Mouse (Mus musculus) myocyte (in vitro differentiated cells): ENCODE results near the gene Atp5j2.

Source experiments
- CEBPB ChIP-seq: IDR thresholded peaks from 2 replicates; pipeline ENCODE4 v1.6.1; 2011; ENCODE audit warnings: mild to moderate bottlenecking, moderate library complexity; ENCODE audit not compliant: poor library complexity, insufficient read depth, severe bottlenecking
- E2F4 ChIP-seq: IDR thresholded peaks from one replicate; pipeline ENCODE4 v1.6.1; 2011; ENCODE audit warnings: mild to moderate bottlenecking, control low read depth, moderate library complexity; ENCODE audit not compliant: insufficient read depth
- MAX ChIP-seq: IDR thresholded peaks from one replicate; pipeline ENCODE4 v1.6.1; 2011; ENCODE audit warnings: low read depth, mild to moderate bottlenecking, control low read depth
- MYOD1 ChIP-seq, 3 experiments: IDR thresholded peaks; one replicate each; pipeline ENCODE4 v1.6.1; 2011; ENCODE audit warnings: control low read depth in 2 of 3, low read depth in 2 of 3, mild to moderate bottlenecking in 2 of 3, moderate library complexity in 1 of 3; ENCODE audit not compliant: insufficient read length in 2 of 3, control insufficient read depth in 1 of 3
- MYOG ChIP-seq, 3 experiments: IDR thresholded peaks; one replicate each; pipeline ENCODE4 v1.6.1; 2011; ENCODE audit warnings: control low read depth in 2 of 3, low read depth in 2 of 3, mild to moderate bottlenecking in 2 of 3; ENCODE audit not compliant: insufficient read length in 2 of 3, control insufficient read depth in 1 of 3, insufficient read depth in 1 of 3
- POLR2A ChIP-seq: IDR thresholded peaks from one replicate; pipeline ENCODE4 v1.6.1; 2011; ENCODE audit warnings: low read depth, mild to moderate bottlenecking, control low read depth, moderate library complexity; ENCODE audit not compliant: insufficient read length
- POLR2AphosphoS2 ChIP-seq: IDR thresholded peaks from one replicate; pipeline ENCODE4 v1.6.1; 2011; ENCODE audit warnings: low read depth, control low read depth; ENCODE audit not compliant: insufficient read length
- REST ChIP-seq: IDR thresholded peaks from one replicate; pipeline ENCODE4 v1.6.1; 2011; ENCODE audit warnings: mild to moderate bottlenecking, control low read depth, moderate library complexity; ENCODE audit not compliant: insufficient read depth, insufficient read length
- SRF ChIP-seq: IDR thresholded peaks from one replicate; pipeline ENCODE4 v1.6.1; 2011; ENCODE audit warnings: low read depth; ENCODE audit not compliant: control insufficient read depth, insufficient read length
- TCF12 ChIP-seq: IDR thresholded peaks from one replicate; pipeline ENCODE4 v1.6.1; 2011; ENCODE audit warnings: mild to moderate bottlenecking, control low read depth; ENCODE audit not compliant: poor library complexity, insufficient read depth, severe bottlenecking
- TCF3 ChIP-seq: IDR thresholded peaks from one replicate; pipeline ENCODE4 v1.6.1; 2011; ENCODE audit warnings: low read depth, control low read depth; ENCODE audit not compliant: insufficient read length
- USF1 ChIP-seq: IDR thresholded peaks from one replicate; pipeline ENCODE4 v1.6.1; 2011; ENCODE audit warnings: low read depth, mild to moderate bottlenecking, control low read depth, moderate library complexity

- TF ChIP-seq TCF12 = no peak
- no peak for TF ChIP-seq MYOG (IDR thresholded peaks at IDR 0.05; ENCODE audit: control insufficient read depth in 1 of 3, insufficient read depth in 1 of 3, insufficient read length in 2 of 3, low read depth in 2 of 3)
- TF ChIP-seq MAX = no peak
- no peak for TF ChIP-seq POLR2AphosphoS2
- no peak for TF ChIP-seq POLR2A
- no peak for TF ChIP-seq REST
- no peak for TF ChIP-seq CEBPB
- no peak for TF ChIP-seq TCF3
- TF ChIP-seq MYOD1 (IDR thresholded peaks at IDR 0.05; ENCODE audit: control insufficient read depth in 1 of 3, insufficient read length in 2 of 3, low read depth in 2 of 3) = no peak
- TF ChIP-seq E2F4 = no peak
- TF ChIP-seq SRF = no peak
- TF ChIP-seq USF1 = no peak
Observed at GRCm38 (mm10) chr5:145178461-145178980, 13.3 kb downstream of the Atp5j2 start.
